Mouse (Mus musculus) B cell, adult (primary cell): ENCODE data around the gene Tshz3. TPM values are rescaled to one million over a fixed set of nuclear protein-coding genes. Genes with fewer than 3 reads are reported as not detected.

Experiments
- total RNA-seq: library from RNA; stranded (reverse); gene quantifications from 4 replicates; pipeline ENCODE4 v1.2.4, GENCODE M21; 2023; ENCODE audit not compliant: inconsistent age

Tshz3 gene
- not detected in 4 replicates for total RNA-seq

GRCm38 (mm10) chr7:36697856-36698588 is at the start of gene Tshz3:
TSS of gene Tshz3 (plus strand) at chr7:36698118.

